Mouse (Mus musculus) MEL (cell line): ENCODE measurements around the gene Cryba1. TPM values are rescaled to one million over a fixed set of nuclear protein-coding genes. Genes with fewer than 3 reads are reported as not detected.

Experiments used
- DNase-seq: peaks from one replicate; pipeline ENCODE4 v3.0.0; 2011; ENCODE audit warnings: low read depth, low spot score
- H3K27ac ChIP-seq: 2 replicates; pipeline ENCODE4 v1.5.1; 2012; ENCODE audit warnings: low read depth, mild to moderate bottlenecking, control low read depth, low read length, moderate library complexity; ENCODE audit not compliant: control insufficient read depth
- H3K27me3 ChIP-seq, 2 experiments: fragments of 150-350 bp in 1 of 2; sonication (generic) in 1 of 2; 2 replicates each; pipeline ENCODE4 v1.6.1; 2012; ENCODE audit warnings: low read length in 2 of 2, mild to moderate bottlenecking in 2 of 2, improper control_type of control experiment in 1 of 2, moderate library complexity in 1 of 2; ENCODE audit not compliant: insufficient read depth in 2 of 2, control insufficient read depth in 1 of 2
- H3K36me3 ChIP-seq, 2 experiments: 2 replicates each; pipeline ENCODE4 v1.6.1; 2012 to 2014; ENCODE audit warnings: low read length in 2 of 2, improper control_type of control experiment in 1 of 2, inconsistent platforms in 1 of 2, mild to moderate bottlenecking in 1 of 2; ENCODE audit not compliant: insufficient read depth in 2 of 2, control insufficient read depth in 1 of 2
- H3K4me1 ChIP-seq, 2 experiments: fragments of 150-350 bp in 1 of 2; sonication (generic) in 1 of 2; 2 replicates each; pipeline ENCODE4 v1.6.1; 2012; ENCODE audit warnings: low read length in 2 of 2, improper control_type of control experiment in 1 of 2, mild to moderate bottlenecking in 1 of 2; ENCODE audit not compliant: insufficient read depth in 2 of 2, control insufficient read depth in 1 of 2
- H3K4me3 ChIP-seq, 2 experiments: fragments of 150-350 bp in 1 of 2; sonication (generic) in 1 of 2; 2 replicates each; pipeline ENCODE4 v1.5.1; 2012; ENCODE audit warnings: low read depth in 2 of 2, low read length in 2 of 2, mild to moderate bottlenecking in 2 of 2, moderate library complexity in 2 of 2, control low read depth in 1 of 2, improper control_type of control experiment in 1 of 2; ENCODE audit not compliant: control insufficient read depth in 1 of 2, insufficient read depth in 1 of 2
- H3K79me2 ChIP-seq: 2 replicates; pipeline ENCODE4 v1.6.1; 2012; ENCODE audit warnings: mild to moderate bottlenecking, low read length, moderate library complexity; ENCODE audit not compliant: control insufficient read depth, poor library complexity, insufficient read depth
- H3K9ac ChIP-seq: 2 replicates; pipeline ENCODE4 v1.6.1; 2012; ENCODE audit warnings: low read depth, mild to moderate bottlenecking, control low read depth, low read length, moderate library complexity; ENCODE audit not compliant: control insufficient read depth, poor library complexity, severe bottlenecking
- H3K9me3 ChIP-seq: fragments of 150-350 bp; sonication (generic); replicated peaks from 2 replicates; pipeline ENCODE4 v1.6.1; 2012; ENCODE audit warnings: mild to moderate bottlenecking, low read length, improper control_type of control experiment, moderate library complexity; ENCODE audit not compliant: insufficient read depth
- CTCF ChIP-seq, 3 experiments: IDR thresholded peaks in 2 of 3; conservative IDR thresholded peaks in 1 of 3; 2 replicates each; pipeline ENCODE4 v1.5.1; 2011 to 2012; ENCODE audit warnings: low read length in 3 of 3, low read depth in 2 of 3, mild to moderate bottlenecking in 2 of 3, improper control_type of control experiment in 1 of 3, inconsistent platforms in 1 of 3, mixed read lengths in 1 of 3, moderate library complexity in 1 of 3; ENCODE audit not compliant: control insufficient read depth in 1 of 3, insufficient read depth in 1 of 3, poor library complexity in 1 of 3, severe bottlenecking in 1 of 3
- ELF1 ChIP-seq: IDR thresholded peaks from 2 replicates; pipeline ENCODE4 v1.6.1; 2014; ENCODE audit warnings: low read depth, mild to moderate bottlenecking, inconsistent platforms, low read length, improper control_type of control experiment, moderate library complexity
- EP300 ChIP-seq, 2 experiments: IDR thresholded peaks; 2 replicates each; pipeline ENCODE4 v1.6.1; 2011; ENCODE audit warnings: improper control_type of control experiment in 2 of 2, low read length in 2 of 2, low read depth in 1 of 2, mild to moderate bottlenecking in 1 of 2
- GATA1 ChIP-seq: IDR thresholded peaks from 2 replicates; pipeline ENCODE4 v1.6.1; 2011; ENCODE audit warnings: low read depth, low read length, improper control_type of control experiment
- JUND ChIP-seq: IDR thresholded peaks from 2 replicates; pipeline ENCODE4 v1.6.1; 2011; ENCODE audit warnings: low read depth, mild to moderate bottlenecking, improper control_type of control experiment, low read length
- KAT2A ChIP-seq: conservative IDR thresholded peaks from 2 replicates; pipeline ENCODE4 v1.6.1; 2012; ENCODE audit warnings: low read depth, low read length, improper control_type of control experiment, inconsistent platforms
- MAX ChIP-seq: IDR thresholded peaks from 2 replicates; pipeline ENCODE4 v1.6.1; 2011; ENCODE audit warnings: low read length, improper control_type of control experiment
- MAZ ChIP-seq: IDR thresholded peaks from 2 replicates; pipeline ENCODE4 v1.6.1; 2012; ENCODE audit warnings: low read depth, mild to moderate bottlenecking, inconsistent platforms, low read length, improper control_type of control experiment
- MEF2A ChIP-seq: IDR thresholded peaks from 2 replicates; pipeline ENCODE4 v1.6.1; 2014; ENCODE audit warnings: low read depth, mild to moderate bottlenecking, inconsistent platforms, low read length, improper control_type of control experiment; ENCODE audit not compliant: poor library complexity, insufficient replicate concordance, severe bottlenecking; ENCODE audit errors: extremely low read depth
- MXI1 ChIP-seq: IDR thresholded peaks from 2 replicates; pipeline ENCODE4 v1.6.1; 2011; ENCODE audit warnings: mild to moderate bottlenecking, low read depth, low read length, improper control_type of control experiment
- MYB ChIP-seq: IDR thresholded peaks from 2 replicates; pipeline ENCODE4 v1.6.1; 2011; ENCODE audit warnings: mild to moderate bottlenecking, low read depth, low read length, improper control_type of control experiment
- MYC ChIP-seq: IDR thresholded peaks from 2 replicates; pipeline ENCODE4 v1.6.1; 2011; ENCODE audit warnings: low read depth, mild to moderate bottlenecking, low read length, improper control_type of control experiment, moderate library complexity
- POLR2A ChIP-seq, 2 experiments: IDR thresholded peaks; 2 replicates each; pipeline ENCODE4 v1.6.1; 2011 to 2012; ENCODE audit warnings: low read length in 2 of 2, mild to moderate bottlenecking in 2 of 2, control low read depth in 1 of 2, improper control_type of control experiment in 1 of 2, low read depth in 1 of 2, moderate library complexity in 1 of 2; ENCODE audit not compliant: control insufficient read depth in 1 of 2, insufficient read depth in 1 of 2, poor library complexity in 1 of 2
- POLR2AphosphoS2 ChIP-seq: IDR thresholded peaks from 2 replicates; pipeline ENCODE4 v1.6.1; 2011; ENCODE audit warnings: low read length, improper control_type of control experiment
- POLR2AphosphoS5 ChIP-seq: IDR thresholded peaks from 2 replicates; pipeline ENCODE4 v1.6.1; 2012; ENCODE audit warnings: low read depth, borderline replicate concordance, mild to moderate bottlenecking, inconsistent platforms, low read length, moderate library complexity, mixed read lengths
- RAD21 ChIP-seq: IDR thresholded peaks from 2 replicates; pipeline ENCODE4 v1.6.1; 2011; ENCODE audit warnings: mild to moderate bottlenecking, low read depth, low read length, improper control_type of control experiment
- SIN3A ChIP-seq: IDR thresholded peaks from 2 replicates; pipeline ENCODE4 v1.6.1; 2012; ENCODE audit warnings: low read length, improper control_type of control experiment, inconsistent platforms
- SMC3 ChIP-seq: IDR thresholded peaks from 2 replicates; pipeline ENCODE4 v1.6.1; 2011; ENCODE audit warnings: low read depth, low read length, improper control_type of control experiment
- TAL1 ChIP-seq: IDR thresholded peaks from 2 replicates; pipeline ENCODE4 v1.6.1; 2012; ENCODE audit warnings: mild to moderate bottlenecking, inconsistent platforms, low read length, moderate library complexity, mixed read lengths
- TBP ChIP-seq: IDR thresholded peaks from 2 replicates; pipeline ENCODE4 v1.8.0; 2011; ENCODE audit warnings: low read depth, low read length, improper control_type of control experiment
- TCF12 ChIP-seq: IDR thresholded peaks from 2 replicates; pipeline ENCODE4 v1.6.1; 2014; ENCODE audit warnings: low read depth, mild to moderate bottlenecking, inconsistent platforms, low read length, improper control_type of control experiment, moderate library complexity
- UBTF ChIP-seq: IDR thresholded peaks from 2 replicates; pipeline ENCODE4 v1.6.1; 2012; ENCODE audit warnings: low read depth, mild to moderate bottlenecking, inconsistent platforms, low read length, improper control_type of control experiment, moderate library complexity, borderline replicate concordance; ENCODE audit not compliant: insufficient read depth
- USF1 ChIP-seq: IDR thresholded peaks from 2 replicates; pipeline ENCODE4 v1.6.1; 2014; ENCODE audit warnings: low read depth, mild to moderate bottlenecking, inconsistent platforms, low read length, improper control_type of control experiment, moderate library complexity
- USF2 ChIP-seq, 2 experiments: IDR thresholded peaks; 2 replicates each; pipeline ENCODE4 v1.6.1; 2011 to 2012; ENCODE audit warnings: improper control_type of control experiment in 2 of 2, low read length in 2 of 2, borderline replicate concordance in 1 of 2, inconsistent platforms in 1 of 2, low read depth in 1 of 2, mild to moderate bottlenecking in 1 of 2; ENCODE audit not compliant: insufficient read depth in 1 of 2
- ZC3H11A ChIP-seq: IDR thresholded peaks from 2 replicates; pipeline ENCODE4 v1.6.1; 2012; ENCODE audit warnings: low read depth, mild to moderate bottlenecking, inconsistent platforms, low read length, improper control_type of control experiment
- ZKSCAN1 ChIP-seq: IDR thresholded peaks from 2 replicates; pipeline ENCODE4 v1.6.1; 2012; ENCODE audit warnings: low read depth, mild to moderate bottlenecking, inconsistent platforms, low read length, improper control_type of control experiment, moderate library complexity
- ZNF384 ChIP-seq: IDR thresholded peaks from 2 replicates; pipeline ENCODE4 v1.6.1; 2012; ENCODE audit warnings: low read depth, mild to moderate bottlenecking, inconsistent platforms, low read length, improper control_type of control experiment
- polyA plus RNA-seq, 2 experiments: library from polyadenylated mRNA; stranded (reverse) in 1 of 2; unstranded in 1 of 2; fragments of >175 nt in 1 of 2; fragments of >200 nt in 1 of 2; gene quantifications; 2 replicates each; pipeline versions ENCODE4 v1.2.1 to v1.2.4; 2012; ENCODE audit warnings: low replicate concordance in 2 of 2, low read depth in 1 of 2; ENCODE audit not compliant: insufficient read length in 2 of 2, insufficient read depth in 1 of 2, missing spikeins in 1 of 2
- total RNA-seq: library from RNA; depleted of rRNA; stranded (reverse); fragments of 300-350 nt; gene quantifications from 2 replicates; pipeline ENCODE4 v1.2.3, GENCODE M21; 2012

Gene Cryba1
- total and polyA plus RNA-seq, 3 experiments = not detected

- H3K4me1 ChIP-seq = peaks cover 0 to 12% of the 10 kb centered on the region in 2 experiments; a peak in 2 of 4 replicates
- peaks cover 5% of the 10 kb centered on the region for H3K79me2 ChIP-seq
- peaks cover 0 to 7% of the 10 kb centered on the region in 2 experiments; a peak in 2 of 4 replicates for H3K27me3 ChIP-seq
- no peak overlapping the region for H3K27ac ChIP-seq
- no peak for DNase-seq
- H3K9me3 ChIP-seq = no peaks in the 10 kb centered on the region
- TF ChIP-seq TCF12 (no peak), MEF2A (no peak), TAL1 (no peak), ZNF384 (no peak)
- no peak overlapping the region for H3K4me3 ChIP-seq
- H3K36me3 ChIP-seq = no peaks in the 10 kb centered on the region
- H3K9ac ChIP-seq = no peak overlapping the region
These were observed 34.9 kb upstream of the Cryba1 start for GRCm38 (mm10) chr11:77760031-77760430.

- H3K4me1 ChIP-seq = peaks cover 0 to 18% of the 10 kb centered on the region in 2 experiments; a peak in 2 of 4 replicates
- H3K36me3 ChIP-seq = peaks cover 0 to 11% of the 10 kb centered on the region in 2 experiments; a peak in 2 of 4 replicates
- H3K4me3 ChIP-seq = no peak overlapping the region
- DNase-seq = no peak
- H3K27me3 ChIP-seq = peaks cover 2% of the 10 kb centered on the region in 2 experiments; a peak in 1 of 4 replicates
- H3K9ac ChIP-seq = no peak overlapping the region
- TF ChIP-seq SIN3A (no peak), TCF12 (no peak), MEF2A (no peak), KAT2A (no peak)
- no peaks in the 10 kb centered on the region for H3K79me2 ChIP-seq
- H3K9me3 ChIP-seq = no peaks in the 10 kb centered on the region
- H3K27ac ChIP-seq = no peak overlapping the region
These were observed 28.4 kb upstream of the Cryba1 start for GRCm38 (mm10) chr11:77753469-77753868.

DNA sequence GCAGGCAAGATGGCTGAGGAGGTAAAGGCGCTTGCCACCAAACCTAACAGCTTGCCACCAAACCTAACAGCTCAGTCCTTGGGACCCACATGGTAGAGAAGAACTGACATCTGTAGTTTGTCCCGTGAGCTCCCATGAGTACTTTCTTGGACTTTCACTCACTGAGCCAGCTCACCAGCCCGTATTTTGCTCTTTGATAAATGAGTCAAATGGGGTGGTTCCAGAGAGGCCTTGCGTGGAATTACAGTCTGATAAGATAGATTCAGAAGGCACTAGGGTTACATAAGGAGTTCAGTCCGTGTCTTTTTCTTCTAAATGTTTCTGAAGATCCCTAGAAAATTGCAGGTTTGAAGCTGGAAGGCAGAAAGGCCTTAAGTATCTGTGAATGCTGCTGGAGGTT, 27.4 kb upstream of the Cryba1 start:
- Histone ChIP-seq H3K9ac (no peak overlapping the region), H3K9me3 (no peaks in the 10 kb centered on the region), H3K27me3 (peaks cover 2% of the 10 kb centered on the region in 2 experiments; a peak in 1 of 4 replicates), H3K27ac (no peak overlapping the region), H3K79me2 (no peaks in the 10 kb centered on the region), H3K4me1 (peaks cover 0 to 18% of the 10 kb centered on the region in 2 experiments; a peak in 2 of 4 replicates), H3K4me3 (no peak overlapping the region), H3K36me3 (peaks cover 0 to 11% of the 10 kb centered on the region in 2 experiments; a peak in 2 of 4 replicates)
- DNase-seq = peak; percentile 41
- TF ChIP-seq USF1 (no peak), MAX (no peak), SMC3 (0 out of 2 replicates have a peak, but pooled peaks have one; percentile 5), ZKSCAN1 (no peak), MAZ (no peak), UBTF (no peak), ELF1 (no peak), EP300 (IDR thresholded peaks at IDR 0.05; ENCODE audit: low read depth in 1 of 2, low read length in 2 of 2) (0 out of 4 replicates have a peak, but pooled peaks of 1 of the 2 experiments have one; percentile 26), CTCF (IDR thresholded peaks at IDR 0.05 in 2 of 3, conservative IDR thresholded peaks at IDR 0.05 in 1 of 3; ENCODE audit: control insufficient read depth in 1 of 3, insufficient read depth in 1 of 3, low read depth in 2 of 3, low read length in 3 of 3, poor library complexity in 1 of 3, severe bottlenecking in 1 of 3) (no peak), ZC3H11A (no peak), MXI1 (no peak), MYC (no peak), GATA1 (0 out of 2 replicates have a peak, but pooled peaks have one; percentile 32), POLR2A (IDR thresholded peaks at IDR 0.05; ENCODE audit: control insufficient read depth in 1 of 2, insufficient read depth in 1 of 2, low read depth in 1 of 2, low read length in 2 of 2, poor library complexity in 1 of 2) (no peak), POLR2AphosphoS2 (no peak), POLR2AphosphoS5 (no peak), TBP (0 out of 2 replicates have a peak, but pooled peaks have one; percentile 9), RAD21 (no peak), USF2 (IDR thresholded peaks at IDR 0.05; ENCODE audit: borderline replicate concordance in 1 of 2, insufficient read depth in 1 of 2, low read depth in 1 of 2, low read length in 2 of 2) (no peak), MYB (no peak), JUND (no peak)
